Mouse (Mus musculus): Measurements from ENCODE around the gene Irf3. TPM values are rescaled to one million over a fixed set of nuclear protein-coding genes. Genes with fewer than 3 reads are reported as not detected.
A peak's percentile ranks its signal among the peaks of the same experiment; 100 is the strongest.

The Irf3 gene
- polyA plus RNA-seq, 1 experiment from 2014 or later: 71.1 TPM

GRCm38 (mm10) chr7:45050945-45051600 lies 53.6 kb downstream of the Irf3 start:
- Histone ChIP-seq H3K4me1 (peaks cover 59% of the 10 kb centered on the region), H3K27me3 (ENCODE audit: insufficient read depth, poor library complexity, severe bottlenecking) (no peaks in the 10 kb centered on the region), H3K36me3 (peaks cover 52% of the 10 kb centered on the region), H3K27ac (peak overlapping the region; percentile 99; the same call in 1 of the 2 replicates), H3K4me3 (peak overlapping the region; percentile 78), H3K9me3 (no peaks in the 10 kb centered on the region)
- 3% methylated on average over 16 of the region's 16 CpGs for WGBS
- peak; percentile 95 for DNase-seq (ENCODE audit: low spot score)

DNA sequence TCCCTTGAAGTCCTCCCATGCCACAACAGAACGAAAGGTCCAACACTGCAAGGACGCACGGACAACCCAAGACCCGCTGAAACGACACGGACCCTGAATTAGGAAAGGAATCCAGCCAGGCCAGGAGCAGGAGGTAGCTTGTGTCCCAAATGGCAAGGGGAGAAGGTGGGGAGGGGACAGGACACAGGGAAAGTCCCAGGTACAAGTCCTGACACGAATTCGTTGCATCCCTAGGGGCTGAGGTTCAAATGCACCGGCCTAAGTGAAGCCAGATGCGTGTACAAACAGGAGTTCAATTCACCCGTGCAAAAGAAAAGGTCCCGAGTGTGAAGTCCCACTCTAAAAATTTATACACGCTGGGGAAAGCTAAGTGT lies 54.1 kb downstream of the Irf3 start:
- peaks cover 60% of the 10 kb centered on the region for H3K4me1 ChIP-seq
- peaks cover 47% of the 10 kb centered on the region for H3K36me3 ChIP-seq
- H3K4me3 ChIP-seq: peak overlapping the region; percentile 78
- H3K27ac ChIP-seq: peak overlapping the region; percentile 99
- WGBS: 2% methylated on average over 13 of the region's 13 CpGs
- DNase-seq (ENCODE audit: low spot score): no peak
- no peaks in the 10 kb centered on the region for H3K27me3 ChIP-seq (ENCODE audit: insufficient read depth, poor library complexity, severe bottlenecking)
- H3K9me3 ChIP-seq: no peaks in the 10 kb centered on the region

Small RNA genes within 50 kb of the gene (microRNA-seq; reads per million reads assigned to microRNA genes)
- 1.0 reads per million for gene Mir7054

Other genes starting within 250 kb of the Irf3 start
- gene Vrk3, start 249.2 kb upstream of the Irf3 start, polyA plus RNA-seq (2016; fragmentation: Nextera tagmentation; extraction: Ambion mirVana): 34.0 and 35.5 TPM in 2 replicates
- 1.8 TPM in 2 replicates for gene Zfp473, start 246.6 kb upstream of the Irf3 start, polyA plus RNA-seq (2016; fragmentation: Nextera tagmentation; extraction: Ambion mirVana)
- gene Nup62, start 181.6 kb upstream of the Irf3 start, polyA plus RNA-seq (2016; fragmentation: Nextera tagmentation; extraction: Ambion mirVana): 128 and 132 TPM in 2 replicates
- 0.41 and 1.3 TPM in 2 replicates for gene Il4i1, start 181.3 kb upstream of the Irf3 start, polyA plus RNA-seq (2016; fragmentation: Nextera tagmentation; extraction: Ambion mirVana)
- gene Atf5, start 181.0 kb upstream of the Irf3 start, polyA plus RNA-seq (2016; fragmentation: Nextera tagmentation; extraction: Ambion mirVana): 1.7 and 3.3 TPM in 2 replicates
- gene Akt1s1, start 148.7 kb upstream of the Irf3 start, polyA plus RNA-seq (2016; fragmentation: Nextera tagmentation; extraction: Ambion mirVana): 102 and 103 TPM in 2 replicates
- gene Tbc1d17, start 148.6 kb upstream of the Irf3 start, polyA plus RNA-seq (2016; fragmentation: Nextera tagmentation; extraction: Ambion mirVana): 56.9 and 67.3 TPM in 2 replicates
- 28.5 and 29.7 TPM in 2 replicates for gene Pnkp, start 140.5 kb upstream of the Irf3 start, polyA plus RNA-seq (2016; fragmentation: Nextera tagmentation; extraction: Ambion mirVana)
- gene Ptov1, start 127.9 kb upstream of the Irf3 start, polyA plus RNA-seq (2016; fragmentation: Nextera tagmentation; extraction: Ambion mirVana): 258 and 316 TPM in 2 replicates
- gene Med25, start 104.9 kb upstream of the Irf3 start, polyA plus RNA-seq (2016; fragmentation: Nextera tagmentation; extraction: Ambion mirVana): 90.5 and 95.6 TPM in 2 replicates
- 14.2 and 14.9 TPM in 2 replicates for gene Fuz, start 101.6 kb upstream of the Irf3 start, polyA plus RNA-seq (2016; fragmentation: Nextera tagmentation; extraction: Ambion mirVana)
- 73.9 and 82.1 TPM in 2 replicates for gene Ap2a1, start 68.2 kb upstream of the Irf3 start, polyA plus RNA-seq (2016; fragmentation: Nextera tagmentation; extraction: Ambion mirVana)
- 0.25 TPM in 1 of 2 replicates, not detected in the other for gene Tsks, start 54.4 kb upstream of the Irf3 start, polyA plus RNA-seq (2016; fragmentation: Nextera tagmentation; extraction: Ambion mirVana)
- gene Cpt1c, start 22.8 kb upstream of the Irf3 start, polyA plus RNA-seq (2016; fragmentation: Nextera tagmentation; extraction: Ambion mirVana): 11.7 and 19.1 TPM in 2 replicates
- gene Prmt1, start 11.1 kb upstream of the Irf3 start, polyA plus RNA-seq (2016; fragmentation: Nextera tagmentation; extraction: Ambion mirVana): 563 and 740 TPM in 2 replicates
- gene Bcl2l12, start 1.1 kb downstream of the Irf3 start, polyA plus RNA-seq (2016; fragmentation: Nextera tagmentation; extraction: Ambion mirVana): 44.9 and 57.9 TPM in 2 replicates
- 40.5 and 41.0 TPM in 2 replicates for gene Scaf1, start 18.7 kb downstream of the Irf3 start, polyA plus RNA-seq (2016; fragmentation: Nextera tagmentation; extraction: Ambion mirVana)
- 50.5 and 57.5 TPM in 2 replicates for gene Rras, start 20.3 kb downstream of the Irf3 start, polyA plus RNA-seq (2016; fragmentation: Nextera tagmentation; extraction: Ambion mirVana)
- gene Prr12, start 55.2 kb downstream of the Irf3 start, polyA plus RNA-seq (2016; fragmentation: Nextera tagmentation; extraction: Ambion mirVana): 8.8 and 13.3 TPM in 2 replicates
- gene Nosip, start 64.8 kb downstream of the Irf3 start, polyA plus RNA-seq (2016; fragmentation: Nextera tagmentation; extraction: Ambion mirVana): 59.9 and 65.2 TPM in 2 replicates
- gene Prrg2, start 65.0 kb downstream of the Irf3 start, polyA plus RNA-seq (2016; fragmentation: Nextera tagmentation; extraction: Ambion mirVana): 15.0 and 16.8 TPM in 2 replicates
- gene Rcn3, start 94.6 kb downstream of the Irf3 start, polyA plus RNA-seq (2016; fragmentation: Nextera tagmentation; extraction: Ambion mirVana): 270 and 314 TPM in 2 replicates
- 7.8 and 10.2 TPM in 2 replicates for gene Fcgrt, start 106.2 kb downstream of the Irf3 start, polyA plus RNA-seq (2016; fragmentation: Nextera tagmentation; extraction: Ambion mirVana)
- 1,266 and 1,534 TPM in 2 replicates for gene Rps11, start 126.8 kb downstream of the Irf3 start, polyA plus RNA-seq (2016; fragmentation: Nextera tagmentation; extraction: Ambion mirVana)
- gene Rpl13a, start 131.1 kb downstream of the Irf3 start, polyA plus RNA-seq (2016; fragmentation: Nextera tagmentation; extraction: Ambion mirVana): 873 and 1,060 TPM in 2 replicates
- 0.36 and 0.58 TPM in 2 replicates for gene Gm45713, start 138.6 kb downstream of the Irf3 start, polyA plus RNA-seq (2016; fragmentation: Nextera tagmentation; extraction: Ambion mirVana)
- gene Flt3l, start 138.8 kb downstream of the Irf3 start, polyA plus RNA-seq (2016; fragmentation: Nextera tagmentation; extraction: Ambion mirVana): 2.5 and 3.1 TPM in 2 replicates
- gene Pih1d1, start 156.7 kb downstream of the Irf3 start, polyA plus RNA-seq (2016; fragmentation: Nextera tagmentation; extraction: Ambion mirVana): 97.8 and 102 TPM in 2 replicates
- 45.2 and 45.7 TPM in 2 replicates for gene Aldh16a1, start 156.9 kb downstream of the Irf3 start, polyA plus RNA-seq (2016; fragmentation: Nextera tagmentation; extraction: Ambion mirVana)
- gene Slc17a7, start 166.3 kb downstream of the Irf3 start, polyA plus RNA-seq (2016; fragmentation: Nextera tagmentation; extraction: Ambion mirVana): 0.76 and 1.4 TPM in 2 replicates
- gene Gfy, start 181.9 kb downstream of the Irf3 start, polyA plus RNA-seq (2016; fragmentation: Nextera tagmentation; extraction: Ambion mirVana): not detected in 2 replicates
- 0.41 TPM in 1 of 2 replicates, not detected in the other for gene Pth2, start 183.3 kb downstream of the Irf3 start, polyA plus RNA-seq (2016; fragmentation: Nextera tagmentation; extraction: Ambion mirVana)
- 0.69 and 0.88 TPM in 2 replicates for gene Ccdc155, start 207.2 kb downstream of the Irf3 start, polyA plus RNA-seq (2016; fragmentation: Nextera tagmentation; extraction: Ambion mirVana)
- gene Dkkl1, start 214.5 kb downstream of the Irf3 start, polyA plus RNA-seq (2016; fragmentation: Nextera tagmentation; extraction: Ambion mirVana): 1.2 and 1.9 TPM in 2 replicates
- 161 and 210 TPM in 2 replicates for gene Tead2, start 218.1 kb downstream of the Irf3 start, polyA plus RNA-seq (2016; fragmentation: Nextera tagmentation; extraction: Ambion mirVana)
- 1.5 and 2.3 TPM in 2 replicates for gene Cd37, start 241.5 kb downstream of the Irf3 start, polyA plus RNA-seq (2016; fragmentation: Nextera tagmentation; extraction: Ambion mirVana)
- 0.50 and 0.83 TPM in 2 replicates for gene Slc6a16, start 243.4 kb downstream of the Irf3 start, polyA plus RNA-seq (2016; fragmentation: Nextera tagmentation; extraction: Ambion mirVana)